Mouse (Mus musculus) megakaryocyte, adult 5-6 weeks (primary cell): Measurements from ENCODE around the gene Fbxo45. TPM values are rescaled to one million over a fixed set of nuclear protein-coding genes. Genes with fewer than 3 reads are reported as not detected.
A peak's percentile ranks its signal among the peaks of the same experiment; 100 is the strongest.
"Not testable (repeated sequence)": the region's sequence is repeated elsewhere in the genome, so short reads cannot be mapped to it uniquely, and the experiment has no call there.

ENCODE experiments used
- ATAC-seq: 2 replicates; pipeline ENCODE4 v1.8.0; 2016; ENCODE audit warnings: mild to moderate bottlenecking, inconsistent platforms; ENCODE audit not compliant: poor library complexity, severe bottlenecking
- total RNA-seq, 2 experiments: library from RNA; stranded (forward) in 1 of 2; stranded (reverse) in 1 of 2; fragments of 153-499, 151-499 nt in 1 of 2; fragments of 221-1000, 200-1000 nt in 1 of 2; gene quantifications; 2 replicates each; pipeline versions ENCODE4 v1.2.3 to v1.2.4; 2015 to 2017

Fbxo45 gene
- total RNA-seq (2015) (10.9 and 13.9 TPM in 2 replicates), total RNA-seq (2017) (15.4 TPM in 2 replicates)

DNA sequence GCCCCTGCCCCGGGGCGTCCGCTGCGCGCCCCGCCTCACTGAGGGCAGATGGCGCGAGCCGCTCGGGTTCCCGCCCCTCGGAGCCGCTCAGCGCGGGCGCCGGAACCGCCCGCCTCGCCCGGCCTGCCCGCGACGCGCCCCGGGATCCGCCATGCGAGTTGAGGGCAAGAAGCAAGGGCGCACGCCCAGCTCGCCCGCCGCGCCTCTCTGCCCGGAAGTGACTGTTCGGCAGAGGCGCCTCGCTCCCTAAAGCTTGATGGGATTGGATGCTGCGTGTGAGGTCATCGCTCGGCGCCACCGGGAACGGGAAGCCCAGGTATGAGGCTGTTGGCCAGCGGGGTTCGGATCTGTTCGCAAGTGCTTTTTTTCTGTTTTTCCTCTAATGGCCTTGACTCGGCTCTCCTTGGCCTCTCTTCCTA is at the start of gene Fbxo45, which contains the start of gene Wdr53:
Gene Fbxo45 (minus strand): TSS at position 207 of the 419 bp plus-strand sequence.
Gene Wdr53 (plus strand): TSS at position 276 of the 419 bp plus-strand sequence.
- ATAC-seq, result peak; percentile 99

GRCm38 (mm10) chr16:32291821-32292220 is 44.9 kb upstream of the Fbxo45 start:
- ATAC-seq, result no peak

- ATAC-seq, result no peak
Measured at GRCm38 (mm10) chr16:32282608-32283007, 35.6 kb upstream of the Fbxo45 start.

DNA sequence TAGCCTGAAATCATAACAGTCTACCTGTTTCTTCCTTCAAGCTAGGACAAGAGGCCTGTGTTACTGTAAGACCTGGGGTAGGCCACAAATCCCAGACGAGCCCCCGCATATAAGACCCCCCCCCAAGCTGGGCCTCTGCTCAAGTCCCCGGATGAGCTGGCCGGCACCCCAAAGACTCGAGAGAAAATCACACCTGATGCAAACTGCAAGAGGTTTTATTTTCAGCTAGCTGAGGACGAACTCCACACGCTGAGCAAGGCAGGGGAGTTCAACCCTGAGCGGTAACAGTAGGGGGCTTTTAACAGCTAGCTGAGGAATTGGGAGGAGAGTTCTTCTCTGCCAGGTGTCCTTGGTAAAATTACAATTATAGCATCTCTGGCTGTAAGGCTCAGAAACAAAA is 33.3 kb upstream of the Fbxo45 start:
- ATAC-seq, result no peak

DNA sequence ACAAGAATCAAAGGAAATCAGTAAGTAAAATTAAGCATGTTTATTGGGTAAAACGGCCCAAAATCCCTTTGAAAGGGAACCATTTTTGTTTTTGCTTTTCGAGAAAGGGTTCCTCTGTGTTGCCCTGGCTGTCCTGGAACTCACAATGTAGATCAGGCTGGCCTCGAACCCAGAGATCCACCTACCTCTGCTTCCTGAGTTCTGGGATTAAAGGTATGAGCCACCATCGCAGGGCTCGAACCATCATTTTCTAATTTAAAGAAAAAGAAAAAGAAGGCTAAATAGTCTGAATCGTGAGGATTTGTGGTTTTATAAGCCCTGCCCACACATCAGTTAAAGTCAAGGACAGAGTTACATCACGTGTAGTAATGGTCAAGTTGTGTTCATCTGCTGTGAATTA is 31.4 kb upstream of the Fbxo45 start:
- no peak for ATAC-seq

- peak; percentile 84 for ATAC-seq
Measured at GRCm38 (mm10) chr16:32277308-32278256, 30.6 kb upstream of the Fbxo45 start, which contains the start of gene Rnf168. TSS of gene Rnf168 (plus strand) at chr16:32277459.

GRCm38 (mm10) chr16:32275830-32276229 is 28.9 kb upstream of the Fbxo45 start:
- ATAC-seq, result no peak

- 0 out of 2 replicates have a peak, but pooled peaks have one; percentile 27 for ATAC-seq
Measured at GRCm38 (mm10) chr16:32275041-32275440, 28.1 kb upstream of the Fbxo45 start.

DNA sequence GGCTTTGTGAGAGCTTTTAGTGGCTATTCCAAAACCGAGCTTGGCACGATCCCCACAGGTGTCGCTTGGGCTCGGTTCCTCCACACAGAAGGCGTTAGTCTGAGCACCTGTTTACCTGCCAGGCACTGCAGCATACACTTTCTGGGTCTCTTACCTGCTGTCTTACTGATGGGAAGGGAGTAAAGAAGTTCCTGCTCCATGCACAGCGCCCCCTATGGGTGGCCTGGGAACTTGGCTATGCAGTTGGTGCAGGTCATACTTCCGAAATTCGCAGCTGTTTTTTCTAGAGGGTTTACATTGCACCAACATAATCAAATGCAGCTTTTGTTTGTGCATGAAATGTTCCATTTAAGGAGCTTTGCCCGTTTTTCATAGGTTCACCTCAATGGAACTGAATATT is 26.4 kb upstream of the Fbxo45 start:
- no peak for ATAC-seq

- no peak for ATAC-seq
Measured at GRCm38 (mm10) chr16:32271291-32271690, 24.3 kb upstream of the Fbxo45 start, which contains the start of gene Smco1. TSS of gene Smco1 (plus strand) at chr16:32271468.

DNA sequence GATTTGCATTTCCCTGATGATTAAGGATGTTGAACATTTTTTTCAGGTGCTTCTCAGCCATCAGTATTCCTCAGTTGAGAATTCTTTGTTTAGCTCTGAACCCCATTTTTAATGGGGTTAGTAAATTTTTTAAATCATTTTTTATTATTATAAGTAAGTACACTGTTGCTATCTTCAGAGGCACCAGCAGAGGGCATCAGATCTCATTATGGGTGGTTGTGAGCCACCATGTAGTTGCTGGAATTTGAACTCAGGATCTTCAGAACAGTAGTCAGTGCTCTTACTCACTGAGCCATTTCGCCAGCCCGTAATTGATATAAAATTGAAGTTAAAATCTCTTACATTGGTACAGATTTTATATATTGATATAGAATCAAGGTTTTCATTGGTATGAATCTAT is 17.3 kb upstream of the Fbxo45 start:
- ATAC-seq, result not testable (repeated sequence)

DNA sequence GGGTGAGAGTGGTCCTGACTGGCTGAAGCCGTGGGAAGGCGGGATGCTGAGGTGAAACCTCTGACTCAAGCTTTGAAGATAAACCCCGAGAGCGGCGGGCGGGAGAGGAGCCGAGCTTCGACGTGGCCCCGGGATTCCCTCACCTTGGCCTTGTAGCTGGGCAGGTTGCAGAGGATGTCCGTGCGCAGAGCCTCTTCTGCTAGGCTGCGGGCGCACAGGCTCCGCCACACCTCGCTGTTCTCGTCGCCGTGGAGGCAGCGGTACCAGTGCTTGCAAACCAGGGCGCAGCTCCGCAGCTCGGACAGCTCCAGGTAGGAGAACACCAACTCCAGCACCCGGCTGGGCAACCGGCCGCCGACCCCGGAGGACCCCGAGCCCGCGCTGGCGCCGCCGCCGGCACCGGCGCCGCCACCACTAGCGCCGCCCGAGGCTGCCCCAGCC is 587 bp downstream of the Fbxo45 start:
- peak; percentile 23; the same call in 1 of the 2 replicates for ATAC-seq

- no peak for ATAC-seq
Measured at GRCm38 (mm10) chr16:32243901-32244300, 3.1 kb downstream of the Fbxo45 start.

DNA sequence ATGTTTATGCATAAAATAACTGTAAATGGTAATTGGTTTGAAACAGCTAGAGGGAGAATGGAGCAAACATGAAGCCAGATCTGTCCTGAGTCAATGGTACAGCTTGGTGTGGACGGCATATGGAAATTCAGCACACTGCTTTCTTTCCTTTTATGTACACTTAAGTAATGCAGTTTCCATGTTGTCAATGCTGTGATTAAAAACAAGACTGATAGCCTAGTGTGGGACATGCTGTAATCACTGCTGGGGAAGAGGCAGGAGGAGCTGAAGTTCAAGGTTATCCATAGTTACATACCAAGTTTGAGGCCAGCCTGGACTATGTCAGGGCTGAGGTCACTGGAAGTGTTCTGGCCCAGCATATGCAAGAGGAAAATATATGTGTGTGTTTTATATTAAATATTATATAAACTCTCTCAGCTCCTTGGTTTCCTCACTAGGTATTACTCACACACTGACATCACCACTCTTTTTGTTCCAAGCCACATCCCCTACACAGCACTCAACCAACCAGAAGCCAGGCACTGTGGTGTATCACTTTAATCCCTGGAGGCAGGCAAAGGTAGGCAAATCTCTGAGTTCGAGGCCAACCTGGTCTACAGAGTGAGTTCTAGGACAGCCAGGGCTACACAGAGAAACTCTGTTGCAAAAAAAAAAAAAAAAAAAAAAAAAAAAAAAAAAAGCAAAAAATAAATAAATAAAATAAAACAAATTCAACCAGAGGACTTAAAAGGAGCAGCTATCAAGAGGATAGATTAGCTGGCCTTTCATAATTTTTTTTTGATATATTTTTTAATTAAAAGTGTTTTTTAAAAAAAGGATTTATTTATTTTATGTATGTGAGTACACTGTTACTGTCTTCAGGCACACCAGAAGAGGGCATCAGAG is 7.3 kb downstream of the Fbxo45 start:
- ATAC-seq, result no peak

GRCm38 (mm10) chr16:32237930-32238680 is 8.9 kb downstream of the Fbxo45 start:
- ATAC-seq, result no peak

GRCm38 (mm10) chr16:32232050-32232449 is 14.9 kb downstream of the Fbxo45 start:
- not testable (repeated sequence) for ATAC-seq

- ATAC-seq, result peak; percentile 70
Measured at GRCm38 (mm10) chr16:32222399-32222798, 24.6 kb downstream of the Fbxo45 start.

- no peak for ATAC-seq
Measured at GRCm38 (mm10) chr16:32221803-32222202, 25.2 kb downstream of the Fbxo45 start.

DNA sequence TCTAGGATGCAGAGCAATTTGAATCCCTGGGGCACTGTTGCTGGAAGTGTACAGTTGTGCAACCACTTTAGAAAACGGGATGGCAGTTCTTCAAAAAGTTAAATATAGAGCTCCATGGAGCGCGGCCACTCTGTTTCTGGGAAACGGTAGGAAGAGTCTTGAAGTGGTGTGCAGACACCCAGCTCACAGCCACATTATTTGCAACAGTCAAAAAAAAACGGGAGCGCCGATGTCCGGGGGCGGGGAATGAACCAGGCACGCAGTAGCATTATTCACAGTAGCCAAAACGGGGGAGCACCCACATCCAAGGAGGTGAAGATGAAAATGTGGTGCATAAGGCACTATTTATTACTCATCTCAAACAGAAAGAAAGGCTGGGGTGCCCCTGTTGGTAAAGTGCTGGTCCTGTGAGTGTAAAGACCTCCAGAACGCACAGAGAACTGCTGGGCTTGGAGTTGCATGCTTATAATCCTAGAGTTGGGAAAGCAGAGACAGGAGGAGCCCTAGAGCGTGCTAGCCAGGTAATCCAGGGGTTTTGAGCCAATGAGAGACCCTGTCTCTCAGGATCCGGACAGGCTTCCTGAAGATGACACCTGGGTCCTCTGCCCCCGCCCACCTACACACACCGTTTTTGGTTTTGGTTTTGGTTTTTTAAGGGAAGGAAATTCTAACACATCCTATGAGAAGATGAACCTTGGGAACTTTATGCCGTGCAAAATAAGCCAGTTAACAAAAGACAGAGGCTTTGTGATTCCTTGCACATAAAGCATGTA is 32.0 kb downstream of the Fbxo45 start:
- no peak for ATAC-seq
